ENCODE assay signal across 28 mouse cellular contexts in the genomic region with DNA sequence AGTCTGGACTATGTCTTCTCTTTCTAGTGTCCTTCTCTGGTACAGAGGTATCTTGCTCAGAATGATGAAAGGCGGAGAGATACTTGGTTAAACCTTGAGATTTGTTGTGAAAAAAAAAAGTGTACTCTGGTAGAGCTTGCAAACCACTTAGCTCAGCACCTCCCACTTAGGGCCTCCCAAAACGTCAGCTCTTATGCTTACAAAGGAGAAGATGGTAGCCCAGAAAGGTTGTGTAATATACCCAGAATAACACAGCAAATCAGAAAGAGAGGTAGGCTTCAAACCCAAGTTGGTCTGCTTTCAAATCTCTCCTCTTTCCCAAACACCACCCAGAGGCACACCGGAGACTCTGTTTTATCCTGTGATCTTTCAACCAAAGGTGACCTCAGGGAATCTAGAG.
"Had no signal": no experiment of that assay in that cellular context is flagged by ENCODE, and none has a peak within 500 bp of the region (broad histone marks: within the 10 kb centered on the region; RNA-seq: fewer than 3 reads in every experiment).

No protein-coding gene starts in this region.

- H3K4me3 ChIP-seq: embryonic facial prominence, embryonic 10.5 days; embryonic facial prominence, embryonic 12.5 days; embryonic facial prominence, embryonic 13.5 days; embryonic facial prominence, embryonic 15.5 days; erythroblast, embryonic 14.5 days; forebrain, embryonic 12.5 days; forebrain, embryonic 13.5 days; forebrain, embryonic 15.5 days; gastrocnemius, adult 2 months; heart, adult 2 months; heart, embryonic 10.5 days had no signal

- DNase-seq: cerebellum, adult 8-10 months; cerebellum, adult 9-10 months; cerebellum, adult 9-11 months; cerebellum, postnatal 10 days; cerebellum, postnatal 14 days; cerebellum, postnatal 25 days; cerebellum, postnatal 36 days; embryo, embryonic 11 days; forebrain, postnatal 0 days; gastrocnemius, adult 2 months; gastrocnemius, postnatal 10 days; gastrocnemius, postnatal 14 days; gastrocnemius, postnatal 25 days; gastrocnemius, postnatal 36 days; heart, adult 11 months; heart, adult 18-20 months; heart, adult 2 months had no signal

- H3K27ac ChIP-seq: embryonic facial prominence, embryonic 10.5 days; embryonic facial prominence, embryonic 12.5 days; embryonic facial prominence, embryonic 13.5 days; embryonic facial prominence, embryonic 15.5 days; forebrain, embryonic 12.5 days; forebrain, embryonic 13.5 days; forebrain, embryonic 15.5 days; gastrocnemius, adult 2 months; heart, adult 2 months; heart, embryonic 10.5 days had no signal

- H3K4me1 ChIP-seq: embryonic facial prominence, embryonic 10.5 days; embryonic facial prominence, embryonic 12.5 days; embryonic facial prominence, embryonic 13.5 days; embryonic facial prominence, embryonic 15.5 days; forebrain, embryonic 12.5 days; forebrain, embryonic 15.5 days had no signal

- H3K27me3 ChIP-seq: embryonic facial prominence, embryonic 12.5 days; embryonic facial prominence, embryonic 13.5 days; embryonic facial prominence, embryonic 15.5 days; forebrain, embryonic 12.5 days; forebrain, embryonic 13.5 days; forebrain, embryonic 15.5 days had no signal

- H3K36me3 ChIP-seq: embryonic facial prominence, embryonic 10.5 days; embryonic facial prominence, embryonic 12.5 days; embryonic facial prominence, embryonic 13.5 days; embryonic facial prominence, embryonic 15.5 days; forebrain, embryonic 12.5 days; forebrain, embryonic 15.5 days; heart, embryonic 10.5 days had no signal

- ATAC-seq: forebrain, embryonic 13.5 days; forebrain, embryonic 14.5 days; forebrain, embryonic 15.5 days; forebrain, embryonic 16.5 days; forebrain, postnatal 0 days had no signal

- H3K9me3 ChIP-seq: embryonic facial prominence, embryonic 10.5 days; embryonic facial prominence, embryonic 12.5 days; embryonic facial prominence, embryonic 13.5 days; embryonic facial prominence, embryonic 15.5 days; forebrain, embryonic 12.5 days; forebrain, embryonic 15.5 days; heart, embryonic 10.5 days had no signal
